Mouse (Mus musculus) liver, embryonic 14.5 days (tissue): ENCODE results near the gene Socs5. TPM values are rescaled to one million over a fixed set of nuclear protein-coding genes. Genes with fewer than 3 reads are reported as not detected.
"Not testable (repeated sequence)": the region's sequence is repeated elsewhere in the genome, so short reads cannot be mapped to it uniquely, and the experiment has no call there.

ENCODE experiments used
- ATAC-seq: fragments of 200-750 bp; cut with Nextera tagmentation; 2 replicates; pipeline ENCODE4 v1.8.0; 2017; ENCODE audit warnings: moderate number of reproducible peaks, mild to moderate bottlenecking, moderate library complexity; ENCODE audit not compliant: insufficient read depth
- DNase-seq, 3 experiments: peaks; one replicate each; pipeline ENCODE4 v3.0.0-alpha.2; 2012 to 2013; ENCODE audit warnings: low read depth in 3 of 3, low spot score in 3 of 3
- H3K27ac ChIP-seq: fragments of 300-500 bp; sonication (generic); 2 replicates; pipeline ENCODE4 v1.5.1; 2014; ENCODE audit warnings: moderate library complexity, mild to moderate bottlenecking, control low read depth, inconsistent platforms
- H3K27me3 ChIP-seq: fragments of 300-500 bp; sonication (generic); 2 replicates; pipeline ENCODE4 v1.6.1; 2014; ENCODE audit warnings: mild to moderate bottlenecking, low read length, moderate library complexity; ENCODE audit not compliant: control insufficient read depth, insufficient read depth
- H3K36me3 ChIP-seq: fragments of 300-500 bp; sonication (generic); replicated peaks from 2 replicates; pipeline ENCODE4 v1.6.1; 2014; ENCODE audit warnings: low read depth; ENCODE audit not compliant: control insufficient read depth, insufficient read depth
- H3K4me1 ChIP-seq, 2 experiments: fragments of 200-500 bp in 1 of 2; fragments of 300-500 bp in 1 of 2; sonication (generic) in 1 of 2; replicated peaks; 2 replicates each; pipeline ENCODE4 v1.6.1; 2012 to 2014; ENCODE audit warnings: antibody characterized with exemption in 1 of 2, inconsistent platforms in 1 of 2, low read length in 1 of 2; ENCODE audit not compliant: control insufficient read depth in 2 of 2, insufficient read depth in 2 of 2
- H3K4me2 ChIP-seq: fragments of 300-500 bp; sonication (generic); 2 replicates; pipeline ENCODE4 v1.6.1; 2014; ENCODE audit warnings: low read depth, mild to moderate bottlenecking, control low read depth, moderate library complexity
- H3K4me3 ChIP-seq, 2 experiments: fragments of 200-500 bp in 1 of 2; fragments of 300-500 bp in 1 of 2; sonication (generic) in 1 of 2; 2 replicates each; pipeline ENCODE4 v1.5.1; 2012 to 2014; ENCODE audit warnings: low read depth in 2 of 2, low read length in 2 of 2, mild to moderate bottlenecking in 2 of 2, control low read depth in 1 of 2, inconsistent platforms in 1 of 2, moderate library complexity in 1 of 2; ENCODE audit not compliant: insufficient read depth in 1 of 2
- H3K9ac ChIP-seq: fragments of 300-500 bp; sonication (generic); replicated peaks from 2 replicates; pipeline ENCODE4 v1.6.1; 2014; ENCODE audit warnings: mild to moderate bottlenecking, control low read depth, moderate library complexity
- H3K9me3 ChIP-seq: fragments of 300-500 bp; sonication (generic); 2 replicates; pipeline ENCODE4 v1.6.1; 2016; ENCODE audit warnings: low read length, mixed read lengths; ENCODE audit not compliant: control insufficient read depth
- CTCF ChIP-seq: IDR thresholded peaks from 2 replicates; pipeline ENCODE4 v1.5.1; 2016; ENCODE audit warnings: antibody characterized with exemption, low read depth, control low read depth
- EP300 ChIP-seq: IDR thresholded peaks from 2 replicates; pipeline ENCODE4 v1.6.1; 2016; ENCODE audit warnings: antibody characterized with exemption, low read depth
- WGBS: fragments of 180-500 bp; shearing (Covaris S2); extraction: QIAGEN DNeasy Blood & Tissue Kit; methylation state at CpG from one replicate; pipeline ENCODE4 v1.1.7; 2014; ENCODE audit not compliant: insufficient replicate concordance; 5-methylcytosine and 5-hydroxymethylcytosine counted together
- polyA plus RNA-seq, 2 experiments: library from polyadenylated mRNA; depleted of rRNA in 1 of 2; stranded (reverse) in 1 of 2; unstranded in 1 of 2; fragments of >200 nt; fragmentation: Nextera tagmentation in 1 of 2; extraction: Ambion mirVana in 1 of 2; gene quantifications; 2 replicates each; pipeline versions ENCODE4 v1.2.1 to v1.2.3; 2012 to 2014

Socs5 gene
- polyA plus RNA-seq, 2 experiments: 1.6 TPM

DNA sequence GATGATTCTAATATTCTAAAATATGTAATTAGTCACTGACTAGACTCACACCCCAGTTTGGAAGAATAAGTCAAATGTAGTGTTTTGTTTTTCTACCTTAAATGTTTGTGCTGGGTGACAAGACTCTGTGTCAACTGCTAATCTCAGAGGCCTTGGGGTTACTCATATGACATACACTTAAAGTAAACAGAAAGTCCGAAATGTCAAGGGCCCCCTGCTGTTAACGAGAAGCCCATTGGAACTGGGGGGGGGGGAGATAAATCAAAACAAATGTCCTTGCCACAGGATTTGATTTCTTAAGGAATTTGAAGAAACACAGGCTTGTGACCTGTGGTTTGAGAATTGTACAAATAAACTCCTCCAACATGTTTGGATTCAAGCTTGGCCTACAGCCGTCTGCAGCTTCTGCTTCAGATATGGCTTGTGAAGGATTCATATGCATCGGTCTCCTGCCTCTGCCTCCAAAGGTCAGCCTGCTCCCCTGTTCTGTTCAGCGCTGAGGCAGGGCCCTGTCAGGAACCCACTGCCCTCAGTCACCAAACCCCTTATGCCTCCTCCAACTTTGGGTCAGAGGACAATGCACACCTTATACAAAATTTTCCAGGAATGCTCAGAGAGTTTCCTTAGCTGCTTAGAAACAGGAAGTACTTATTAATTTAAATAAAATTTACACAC is 34.6 kb upstream of the Socs5 start:
- no peaks in the 10 kb centered on the region for H3K27me3 ChIP-seq
- no peak overlapping the region for H3K9ac ChIP-seq
- no peaks in the 10 kb centered on the region for H3K36me3 ChIP-seq
- H3K9me3 ChIP-seq: no peaks in the 10 kb centered on the region
- TF ChIP-seq EP300: no peak
- TF ChIP-seq CTCF: no peak
- no peak for DNase-seq
- no peak for ATAC-seq
- H3K4me2 ChIP-seq: no peak overlapping the region
- 72% methylated on average over 5 of the region's 5 CpGs for WGBS
- no peak overlapping the region for H3K27ac ChIP-seq
- no peak overlapping the region for H3K4me3 ChIP-seq
- no peaks in the 10 kb centered on the region for H3K4me1 ChIP-seq

DNA sequence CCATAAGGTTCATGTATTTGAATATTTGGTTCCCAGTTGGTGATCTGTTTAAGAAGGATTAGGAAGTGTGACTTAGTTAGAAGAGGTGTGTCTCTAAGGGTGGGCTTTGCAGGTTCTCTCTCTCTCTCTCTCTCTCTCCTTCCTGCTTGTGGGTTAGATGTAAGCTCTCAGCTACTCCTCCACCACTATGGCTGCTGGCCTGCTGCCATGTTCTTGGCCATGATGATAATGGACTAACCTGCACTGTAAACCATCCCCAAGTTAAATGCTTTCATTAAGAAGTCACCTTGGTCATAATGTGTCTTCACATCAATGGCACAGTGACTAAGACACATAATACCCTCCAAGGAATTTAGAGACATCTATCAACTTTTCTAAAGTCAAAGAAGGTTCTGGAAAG is 34.0 kb upstream of the Socs5 start:
- H3K4me1 ChIP-seq: no peaks in the 10 kb centered on the region
- DNase-seq (no peak), ATAC-seq (no peak)
- H3K4me3 ChIP-seq: no peak overlapping the region
- no peak overlapping the region for H3K9ac ChIP-seq
- H3K36me3 ChIP-seq: no peaks in the 10 kb centered on the region
- H3K4me2 ChIP-seq: no peak overlapping the region
- no peaks in the 10 kb centered on the region for H3K9me3 ChIP-seq
- no peak for TF ChIP-seq CTCF
- no peaks in the 10 kb centered on the region for H3K27me3 ChIP-seq
- H3K27ac ChIP-seq: no peak overlapping the region

DNA sequence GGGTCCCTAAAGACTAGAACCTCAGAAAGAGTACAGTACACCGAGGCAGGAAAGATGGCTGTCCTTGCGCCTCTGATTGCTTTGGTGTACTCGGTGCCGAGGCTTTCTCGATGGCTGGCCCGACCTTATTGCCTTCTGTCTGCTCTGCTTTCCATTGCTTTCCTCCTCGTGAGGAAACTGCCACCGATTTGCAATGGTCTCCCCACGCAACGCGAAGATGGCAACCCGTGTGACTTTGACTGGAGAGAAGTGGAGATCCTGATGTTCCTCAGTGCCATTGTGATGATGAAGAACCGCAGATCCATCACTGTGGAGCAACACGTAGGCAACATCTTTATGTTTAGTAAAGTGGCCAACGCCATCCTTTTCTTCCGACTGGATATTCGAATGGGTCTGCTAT is 29.3 kb upstream of the Socs5 start:
- not testable (repeated sequence) for H3K9me3 ChIP-seq, H3K27ac ChIP-seq, DNase-seq, H3K9ac ChIP-seq, H3K36me3 ChIP-seq, H3K4me1 ChIP-seq, H3K4me3 ChIP-seq, H3K4me2 ChIP-seq, H3K27me3 ChIP-seq, ATAC-seq
- 76% methylated on average over 17 of the region's 17 CpGs for WGBS

DNA sequence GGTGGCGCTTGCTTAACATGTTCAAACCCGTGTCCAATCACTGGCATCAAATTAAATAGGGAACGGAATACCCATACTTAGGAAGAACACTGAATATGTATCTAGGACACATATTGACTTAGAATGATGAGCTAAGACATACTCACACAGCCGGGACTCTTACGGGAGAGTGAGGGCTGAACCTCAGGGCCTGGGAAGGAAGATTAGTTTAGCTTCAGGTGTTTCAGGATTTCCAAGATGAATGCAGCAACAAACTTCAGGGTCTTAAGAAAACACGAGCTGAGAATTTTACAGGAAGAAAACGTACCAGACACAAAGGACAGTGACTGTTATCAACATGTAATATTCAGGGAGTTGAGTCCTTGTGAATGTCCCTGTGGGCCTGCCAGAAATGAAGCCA is 26.8 kb upstream of the Socs5 start:
- no peak for ATAC-seq
- Histone ChIP-seq H3K4me2 (no peak overlapping the region), H3K36me3 (no peaks in the 10 kb centered on the region), H3K4me1 (no peaks in the 10 kb centered on the region), H3K4me3 (no peak overlapping the region), H3K27ac (no peak overlapping the region), H3K27me3 (no peaks in the 10 kb centered on the region), H3K9me3 (no peaks in the 10 kb centered on the region), H3K9ac (no peak overlapping the region)
- no peak for DNase-seq
- WGBS: 57% methylated on average over 7 of the region's 7 CpGs
- TF ChIP-seq EP300 (no peak), CTCF (no peak)

DNA sequence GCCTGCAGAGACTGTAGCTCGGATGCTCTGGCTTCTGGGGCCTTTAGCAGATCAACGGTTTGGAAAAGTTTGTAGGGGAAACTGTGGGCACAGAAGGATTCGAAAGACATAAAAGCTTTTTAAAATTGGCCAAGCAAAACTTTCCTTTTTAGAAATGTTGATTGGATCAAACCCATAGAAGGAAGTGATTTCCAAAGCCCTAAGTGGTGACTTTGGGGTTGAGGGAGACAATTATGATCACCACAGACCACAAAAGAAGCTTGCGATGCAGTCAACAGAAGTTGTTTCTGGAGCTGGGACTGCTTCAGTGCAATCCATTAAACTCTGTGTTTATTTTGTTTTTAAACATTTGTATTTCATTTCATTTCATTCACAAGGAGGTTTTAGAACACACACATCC is 24.9 kb upstream of the Socs5 start:
- Histone ChIP-seq H3K4me2 (no peak overlapping the region), H3K4me3 (no peak overlapping the region), H3K9ac (no peak overlapping the region), H3K9me3 (no peaks in the 10 kb centered on the region), H3K4me1 (no peaks in the 10 kb centered on the region), H3K27ac (no peak overlapping the region), H3K36me3 (no peaks in the 10 kb centered on the region), H3K27me3 (no peaks in the 10 kb centered on the region)
- no peak for ATAC-seq
- DNase-seq: no peak
- 65% methylated on average over 4 of the region's 4 CpGs for WGBS
- TF ChIP-seq CTCF (no peak), EP300 (no peak)

DNA sequence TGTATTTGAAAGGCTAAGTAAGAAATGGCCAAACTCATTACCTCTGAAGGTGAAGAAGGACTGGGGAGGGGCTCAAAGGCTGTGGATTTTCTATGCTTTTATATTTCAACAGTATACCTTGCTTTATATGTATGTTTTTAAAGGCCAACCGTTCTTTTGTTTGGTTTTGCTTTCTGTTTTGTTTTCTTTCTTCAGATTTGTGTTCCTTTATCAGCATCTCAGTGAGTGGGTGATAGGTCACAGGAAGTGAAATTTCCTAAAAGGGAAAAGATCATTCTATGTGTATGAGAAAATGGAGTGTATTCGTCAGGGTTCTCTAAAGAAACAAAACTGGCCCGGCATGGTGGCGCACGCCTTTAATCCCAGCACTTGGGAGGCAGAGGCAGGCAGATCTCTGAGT is 23.8 kb upstream of the Socs5 start:
- DNase-seq (no peak), ATAC-seq (no peak)
- Histone ChIP-seq H3K9me3 (no peaks in the 10 kb centered on the region), H3K9ac (no peak overlapping the region), H3K27me3 (no peaks in the 10 kb centered on the region), H3K4me2 (no peak overlapping the region), H3K4me1 (no peaks in the 10 kb centered on the region), H3K4me3 (no peak overlapping the region), H3K27ac (no peak overlapping the region), H3K36me3 (no peaks in the 10 kb centered on the region)
- TF ChIP-seq EP300 (no peak), CTCF (no peak)
- 57% methylated on average over 5 of the region's 5 CpGs for WGBS
